Mouse (Mus musculus) cerebellum, adult 2 months (tissue): ENCODE data around the gene Fam155a. TPM values are rescaled to one million over a fixed set of nuclear protein-coding genes. Genes with fewer than 3 reads are reported as not detected.

ENCODE experiments used
- DNase-seq, 2 experiments: peaks; one replicate each; pipeline ENCODE4 v3.0.0; 2021
- H3K27ac ChIP-seq: fragments of 200-500 bp; 2 replicates; pipeline ENCODE4 v1.5.1; 2012; ENCODE audit warnings: low read length, control low read depth, inconsistent platforms; ENCODE audit not compliant: insufficient read depth
- H3K27me3 ChIP-seq: fragments of 200-500 bp; 2 replicates; pipeline ENCODE4 v1.6.1; 2012; ENCODE audit warnings: inconsistent platforms, mild to moderate bottlenecking, low read length, moderate library complexity; ENCODE audit not compliant: control insufficient read depth, insufficient read depth
- H3K4me1 ChIP-seq: fragments of 200-500 bp; 2 replicates; pipeline ENCODE4 v1.6.1; 2011; ENCODE audit warnings: low read length; ENCODE audit not compliant: control insufficient read depth, insufficient read depth
- H3K4me3 ChIP-seq: fragments of 200-500 bp; replicated peaks from 2 replicates; pipeline ENCODE3; 2011; ENCODE audit warnings: mild to moderate bottlenecking, low read depth, low read length, control low read depth; ENCODE audit not compliant: insufficient read depth
- CTCF ChIP-seq: fragments of 200-500 bp; IDR thresholded peaks from 2 replicates; pipeline ENCODE4 v1.5.1; 2011; ENCODE audit warnings: low read depth, mild to moderate bottlenecking, control low read depth, low read length, moderate library complexity, borderline replicate concordance; ENCODE audit not compliant: insufficient read depth
- POLR2A ChIP-seq: fragments of 200-500 bp; IDR thresholded peaks from 2 replicates; pipeline ENCODE4 v1.6.1; 2011; ENCODE audit warnings: low read length, control low read depth, borderline replicate concordance; ENCODE audit not compliant: insufficient read depth
- WGBS: fragments of 180-500 bp; shearing (Covaris S2); methylation state at CpG from one replicate; pipeline ENCODE4 v1.1.7; 2018; 5-methylcytosine and 5-hydroxymethylcytosine counted together
- polyA plus RNA-seq: library from polyadenylated mRNA; depleted of rRNA; stranded (reverse); fragments of >200 nt; gene quantifications from 2 replicates; pipeline ENCODE4 v1.2.3, GENCODE M21; 2012

Fam155a gene
- polyA plus RNA-seq, 1 experiment, result 58.5 TPM

GRCm38 (mm10) chr8:9569516-9570170, 201.3 kb downstream of the Fam155a start:
- 22% methylated on average over 4 of the region's 4 CpGs for WGBS
- Histone ChIP-seq H3K27ac (peak overlapping the region; percentile 43), H3K4me3 (no peak overlapping the region), H3K27me3 (no peaks in the 10 kb centered on the region), H3K4me1 (peaks cover 10% of the 10 kb centered on the region; the same call in 1 of the 2 replicates)
- DNase-seq, result peak; percentile 55 to 72
- TF ChIP-seq POLR2A (no peak), CTCF (no peak)

- WGBS, result 94% methylated on average over 3 of the region's 3 CpGs
- no peak for TF ChIP-seq POLR2A
- no peak for TF ChIP-seq CTCF
- Histone ChIP-seq H3K27me3 (no peaks in the 10 kb centered on the region), H3K27ac (no peak overlapping the region), H3K4me3 (no peak overlapping the region), H3K4me1 (no peaks in the 10 kb centered on the region)
- no peak for DNase-seq
Observed at GRCm38 (mm10) chr8:9549199-9549598, 221.8 kb downstream of the Fam155a start.

DNA sequence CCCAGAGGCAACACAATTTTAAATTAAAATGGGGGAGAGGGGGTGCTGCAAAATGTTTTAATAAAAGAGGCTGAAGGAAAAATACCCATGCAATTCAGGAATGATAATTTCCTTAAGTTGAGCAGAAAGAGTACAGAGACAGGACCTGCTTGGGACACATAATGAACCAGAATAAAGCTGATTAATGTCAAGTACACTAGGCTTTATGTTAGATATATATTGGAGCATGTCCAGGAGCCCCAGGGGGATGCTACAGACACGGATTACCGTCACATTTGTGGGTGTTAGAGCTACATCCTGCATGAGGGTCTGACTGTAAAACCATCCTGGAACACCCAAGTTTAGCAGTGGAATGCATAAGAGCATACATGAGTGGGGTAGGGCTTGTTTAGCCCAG, 223.4 kb downstream of the Fam155a start:
- no peak overlapping the region for H3K27ac ChIP-seq
- TF ChIP-seq CTCF (no peak), POLR2A (no peak)
- H3K4me1 ChIP-seq, result no peaks in the 10 kb centered on the region
- no peak for DNase-seq
- no peak overlapping the region for H3K4me3 ChIP-seq
- 38% methylated on average over 2 of the region's 2 CpGs for WGBS
- H3K27me3 ChIP-seq, result no peaks in the 10 kb centered on the region

DNA sequence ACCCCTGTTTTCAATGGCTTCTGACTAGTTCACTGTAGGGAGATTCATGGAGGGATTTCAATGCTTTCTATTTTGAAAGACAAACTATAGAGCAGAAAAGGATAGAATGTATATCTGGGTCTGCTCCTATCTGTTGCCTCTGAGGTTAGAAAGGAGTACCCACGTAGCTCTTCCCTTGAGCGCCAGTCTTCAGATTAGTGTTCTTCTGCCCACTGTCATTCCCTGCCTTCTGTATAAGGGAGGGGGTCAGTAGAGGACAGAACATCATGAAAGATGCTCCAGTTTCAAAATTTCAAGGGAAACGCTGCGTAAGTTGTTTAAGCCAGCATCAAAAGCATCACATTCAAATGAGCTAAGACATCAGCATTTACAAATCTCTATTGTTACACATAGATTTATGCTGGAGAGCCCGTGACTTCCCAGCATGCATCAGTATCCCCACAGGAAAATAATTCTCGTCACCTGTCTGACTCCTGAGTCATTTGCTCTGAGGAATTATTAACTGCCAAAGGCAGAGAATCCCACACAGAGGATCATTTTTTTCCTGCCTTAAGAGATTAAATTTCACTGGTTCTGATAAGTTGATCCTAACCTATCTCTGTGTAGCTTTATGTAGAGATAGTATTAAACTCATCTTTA, 223.9 kb downstream of the Fam155a start:
- H3K4me3 ChIP-seq, result no peak overlapping the region
- H3K27ac ChIP-seq, result no peak overlapping the region
- no peak for TF ChIP-seq POLR2A
- no peak for TF ChIP-seq CTCF
- no peak for DNase-seq
- 70% methylated on average over 6 of the region's 6 CpGs for WGBS
- no peaks in the 10 kb centered on the region for H3K4me1 ChIP-seq
- H3K27me3 ChIP-seq, result no peaks in the 10 kb centered on the region

DNA sequence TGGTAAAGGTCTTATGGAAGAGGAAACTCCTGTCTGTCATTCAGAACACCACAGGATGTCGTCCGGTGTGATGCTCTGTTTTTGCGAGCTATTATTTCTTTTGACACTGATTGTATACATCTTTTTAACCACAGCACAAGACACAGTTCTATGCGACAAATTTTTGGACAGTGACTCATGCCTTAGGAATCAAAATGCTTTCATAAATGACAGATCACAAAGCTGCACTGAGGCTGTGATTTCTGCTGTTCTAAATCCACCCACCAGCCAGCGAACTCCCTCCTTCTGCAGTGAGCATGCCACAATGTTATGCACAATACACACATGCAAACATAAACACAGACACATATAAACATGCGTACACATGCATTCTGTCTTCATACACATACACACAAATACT, 224.5 kb downstream of the Fam155a start:
- H3K27me3 ChIP-seq, result no peaks in the 10 kb centered on the region
- no peak overlapping the region for H3K27ac ChIP-seq
- no peak for TF ChIP-seq CTCF
- TF ChIP-seq POLR2A, result no peak
- no peak overlapping the region for H3K4me3 ChIP-seq
- WGBS, result 69% methylated on average over 6 of the region's 6 CpGs
- DNase-seq, result no peak
- H3K4me1 ChIP-seq, result no peaks in the 10 kb centered on the region

- no peak for DNase-seq
- no peaks in the 10 kb centered on the region for H3K27me3 ChIP-seq
- 73% methylated on average over 2 of the region's 2 CpGs for WGBS
- H3K27ac ChIP-seq, result no peak overlapping the region
- no peak for TF ChIP-seq POLR2A
- TF ChIP-seq CTCF, result no peak
- no peaks in the 10 kb centered on the region for H3K4me1 ChIP-seq
- H3K4me3 ChIP-seq, result no peak overlapping the region
Observed at GRCm38 (mm10) chr8:9545665-9546064, 225.3 kb downstream of the Fam155a start.

DNA sequence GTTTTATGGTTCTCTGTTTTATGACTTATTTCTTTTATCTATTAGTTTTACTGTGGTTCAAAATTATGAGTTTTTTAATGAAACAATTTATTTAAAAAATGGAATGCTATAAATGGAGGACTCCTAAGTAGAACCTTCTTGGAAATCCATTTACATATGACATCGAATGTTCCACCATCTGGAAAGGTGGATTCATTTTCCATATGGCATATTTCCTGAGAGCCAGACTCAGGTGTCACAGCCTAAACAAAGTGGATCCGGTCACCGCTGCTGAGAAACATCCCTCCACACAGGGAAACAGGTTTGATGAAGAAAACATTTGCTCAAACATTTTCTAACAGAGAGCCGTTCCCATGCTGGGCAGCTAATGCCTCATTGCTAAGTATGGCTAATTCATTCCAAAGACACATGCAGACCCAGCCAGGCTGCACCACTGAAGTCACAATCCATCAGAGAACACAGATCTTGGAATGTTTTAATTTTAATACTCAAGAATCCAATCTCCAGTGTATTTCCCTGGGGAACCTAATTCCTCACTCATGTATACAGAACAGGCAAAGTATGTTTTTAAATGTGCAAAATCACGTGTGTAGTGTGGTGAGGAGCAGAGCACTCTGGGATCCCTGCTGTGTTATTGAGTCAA, 235.1 kb downstream of the Fam155a start:
- Histone ChIP-seq H3K27me3 (no peaks in the 10 kb centered on the region), H3K27ac (no peak overlapping the region), H3K4me3 (no peak overlapping the region), H3K4me1 (peaks cover 2% of the 10 kb centered on the region; the same call in 1 of the 2 replicates)
- WGBS, result 45% methylated on average over 5 of the region's 5 CpGs
- no peak for TF ChIP-seq CTCF
- no peak for TF ChIP-seq POLR2A
- DNase-seq, result peak in 1 of 2 experiments; percentile 26
